Mouse (Mus musculus): Measurements from ENCODE around the gene Gmpr2. TPM values are rescaled to one million over a fixed set of nuclear protein-coding genes. Genes with fewer than 3 reads are reported as not detected.

The Gmpr2 gene
- polyA plus RNA-seq, 1 experiment = 15.9 TPM

- H3K4me1 ChIP-seq (ENCODE audit: control insufficient read depth, insufficient read depth, insufficient read length) = no peaks in the 10 kb centered on the region
- TF ChIP-seq POLR2A (IDR thresholded peaks at IDR 0.05; ENCODE audit: low read depth, low read length) (no peak), CTCF (IDR thresholded peaks at IDR 0.05; ENCODE audit: extremely low read depth, insufficient read depth, insufficient read length, insufficient replicate concordance) (no peak)
- H3K27ac ChIP-seq (ENCODE audit: insufficient read depth, low read length) = no peak overlapping the region
- H3K36me3 ChIP-seq (ENCODE audit: control insufficient read depth, insufficient read depth, low read length) = no peaks in the 10 kb centered on the region
- 83% methylated on average over 8 of the region's 8 CpGs for WGBS
- no peaks in the 10 kb centered on the region for H3K27me3 ChIP-seq (ENCODE audit: control insufficient read depth, insufficient read depth, low read length)
- no peak for DNase-seq (ENCODE audit: low read depth in 1 of 2, low spot score in 2 of 2)
- no peak overlapping the region for H3K4me3 ChIP-seq (ENCODE audit: extremely low read depth, insufficient read depth, insufficient read length)
These were observed 34.4 kb downstream of the Gmpr2 start for GRCm38 (mm10) chr14:55706051-55706600.

- 88% methylated on average over 5 of the region's 5 CpGs for WGBS
- no peak overlapping the region for H3K27ac ChIP-seq (ENCODE audit: insufficient read depth, low read length)
- TF ChIP-seq CTCF (IDR thresholded peaks at IDR 0.05; ENCODE audit: extremely low read depth, insufficient read depth, insufficient read length, insufficient replicate concordance) (no peak), POLR2A (IDR thresholded peaks at IDR 0.05; ENCODE audit: low read depth, low read length) (no peak)
- no peaks in the 10 kb centered on the region for H3K36me3 ChIP-seq (ENCODE audit: control insufficient read depth, insufficient read depth, low read length)
- DNase-seq (ENCODE audit: low read depth in 1 of 2, low spot score in 2 of 2) = no peak
- H3K4me1 ChIP-seq (ENCODE audit: control insufficient read depth, insufficient read depth, insufficient read length) = no peaks in the 10 kb centered on the region
- no peaks in the 10 kb centered on the region for H3K27me3 ChIP-seq (ENCODE audit: control insufficient read depth, insufficient read depth, low read length)
- no peak overlapping the region for H3K4me3 ChIP-seq (ENCODE audit: extremely low read depth, insufficient read depth, insufficient read length)
These were observed 35.7 kb downstream of the Gmpr2 start for GRCm38 (mm10) chr14:55707397-55707796.

GRCm38 (mm10) chr14:55709509-55709908 is 37.8 kb downstream of the Gmpr2 start:
- WGBS = 96% methylated on average over 4 of the region's 4 CpGs
- Histone ChIP-seq H3K4me3 (ENCODE audit: extremely low read depth, insufficient read depth, insufficient read length) (no peak overlapping the region), H3K27me3 (ENCODE audit: control insufficient read depth, insufficient read depth, low read length) (0 out of 2 replicates have a peak, but pooled peaks cover 3% of the 10 kb centered on the region), H3K36me3 (ENCODE audit: control insufficient read depth, insufficient read depth, low read length) (no peaks in the 10 kb centered on the region), H3K4me1 (ENCODE audit: control insufficient read depth, insufficient read depth, insufficient read length) (no peaks in the 10 kb centered on the region), H3K27ac (ENCODE audit: insufficient read depth, low read length) (no peak overlapping the region)
- DNase-seq (ENCODE audit: low read depth in 1 of 2, low spot score in 2 of 2) = no peak
- no peak for TF ChIP-seq CTCF (IDR thresholded peaks at IDR 0.05; ENCODE audit: extremely low read depth, insufficient read depth, insufficient read length, insufficient replicate concordance)
- TF ChIP-seq POLR2A (IDR thresholded peaks at IDR 0.05; ENCODE audit: low read depth, low read length) = no peak

GRCm38 (mm10) chr14:55711786-55712185 is 40.0 kb downstream of the Gmpr2 start:
- TF ChIP-seq POLR2A (IDR thresholded peaks at IDR 0.05; ENCODE audit: low read depth, low read length) (no peak), CTCF (IDR thresholded peaks at IDR 0.05; ENCODE audit: extremely low read depth, insufficient read depth, insufficient read length, insufficient replicate concordance) (no peak)
- WGBS = 86% methylated on average over 7 of the region's 7 CpGs
- H3K4me3 ChIP-seq (ENCODE audit: extremely low read depth, insufficient read depth, insufficient read length) = no peak overlapping the region
- no peaks in the 10 kb centered on the region for H3K4me1 ChIP-seq (ENCODE audit: control insufficient read depth, insufficient read depth, insufficient read length)
- DNase-seq (ENCODE audit: low read depth in 1 of 2, low spot score in 2 of 2) = no peak
- H3K27me3 ChIP-seq (ENCODE audit: control insufficient read depth, insufficient read depth, low read length) = 0 out of 2 replicates have a peak, but pooled peaks cover 3% of the 10 kb centered on the region
- H3K27ac ChIP-seq (ENCODE audit: insufficient read depth, low read length) = no peak overlapping the region
- peaks cover 5% of the 10 kb centered on the region for H3K36me3 ChIP-seq (ENCODE audit: control insufficient read depth, insufficient read depth, low read length)

- H3K4me1 ChIP-seq (ENCODE audit: control insufficient read depth, insufficient read depth, insufficient read length) = no peaks in the 10 kb centered on the region
- WGBS = 24% methylated on average over 25 of the region's 25 CpGs
- no peak for TF ChIP-seq CTCF (IDR thresholded peaks at IDR 0.05; ENCODE audit: extremely low read depth, insufficient read depth, insufficient read length, insufficient replicate concordance)
- no peak for TF ChIP-seq POLR2A (IDR thresholded peaks at IDR 0.05; ENCODE audit: low read depth, low read length)
- peaks cover 15% of the 10 kb centered on the region for H3K36me3 ChIP-seq (ENCODE audit: control insufficient read depth, insufficient read depth, low read length)
- no peak overlapping the region for H3K27ac ChIP-seq (ENCODE audit: insufficient read depth, low read length)
- H3K4me3 ChIP-seq (ENCODE audit: extremely low read depth, insufficient read depth, insufficient read length) = no peak overlapping the region
- no peak for DNase-seq (ENCODE audit: low read depth in 1 of 2, low spot score in 2 of 2)
- 0 out of 2 replicates have a peak, but pooled peaks cover 3% of the 10 kb centered on the region for H3K27me3 ChIP-seq (ENCODE audit: control insufficient read depth, insufficient read depth, low read length)
These were observed 41.4 kb downstream of the Gmpr2 start for GRCm38 (mm10) chr14:55713007-55713728.

- 0 out of 2 replicates have a peak, but pooled peaks cover 3% of the 10 kb centered on the region for H3K27me3 ChIP-seq (ENCODE audit: control insufficient read depth, insufficient read depth, low read length)
- 28% methylated on average over 4 of the region's 4 CpGs for WGBS
- no peaks in the 10 kb centered on the region for H3K4me1 ChIP-seq (ENCODE audit: control insufficient read depth, insufficient read depth, insufficient read length)
- no peak within 1 kb of the TSS for H3K4me3 ChIP-seq (ENCODE audit: extremely low read depth, insufficient read depth, insufficient read length)
- H3K36me3 ChIP-seq (ENCODE audit: control insufficient read depth, insufficient read depth, low read length) = peaks cover 20% of the 10 kb centered on the region
- H3K27ac ChIP-seq (ENCODE audit: insufficient read depth, low read length) = no peak within 1 kb of the TSS
- TF ChIP-seq POLR2A (IDR thresholded peaks at IDR 0.05; ENCODE audit: low read depth, low read length) = no peak
- TF ChIP-seq CTCF (IDR thresholded peaks at IDR 0.05; ENCODE audit: extremely low read depth, insufficient read depth, insufficient read length, insufficient replicate concordance) = no peak
- no peak for DNase-seq (ENCODE audit: low read depth in 1 of 2, low spot score in 2 of 2)
These were observed 42.0 kb downstream of the Gmpr2 start, which contains the start of gene Tgm1 for GRCm38 (mm10) chr14:55713729-55714122. Gene Tgm1 (minus strand): TSS chr14:55713926.

- Histone ChIP-seq H3K4me3 (ENCODE audit: extremely low read depth, insufficient read depth, insufficient read length) (no peak overlapping the region), H3K27me3 (ENCODE audit: control insufficient read depth, insufficient read depth, low read length) (0 out of 2 replicates have a peak, but pooled peaks cover 3% of the 10 kb centered on the region), H3K4me1 (ENCODE audit: control insufficient read depth, insufficient read depth, insufficient read length) (no peaks in the 10 kb centered on the region), H3K36me3 (ENCODE audit: control insufficient read depth, insufficient read depth, low read length) (peaks cover 24% of the 10 kb centered on the region), H3K27ac (ENCODE audit: insufficient read depth, low read length) (no peak overlapping the region)
- whole genome bisulfite sequencing = 44% methylated on average over 6 of the region's 6 CpGs
- no peak for TF ChIP-seq POLR2A (IDR thresholded peaks at IDR 0.05; ENCODE audit: low read depth, low read length)
- TF ChIP-seq CTCF (IDR thresholded peaks at IDR 0.05; ENCODE audit: extremely low read depth, insufficient read depth, insufficient read length, insufficient replicate concordance) = no peak
- no peak for DNase-seq (ENCODE audit: low read depth in 1 of 2, low spot score in 2 of 2)
These were observed 43.2 kb downstream of the Gmpr2 start for GRCm38 (mm10) chr14:55714893-55715292.

Data from spleen, adult 2 months (tissue).